Mouse (Mus musculus): ENCODE data around the gene Slamf6.

GRCm38 (mm10) chr1:171940626-171941025, 23.3 kb downstream of the Slamf6 start:
- TF ChIP-seq CTCF (IDR thresholded peaks at IDR 0.05; ENCODE audit: insufficient read depth, low read depth, low read length) (no peak), POLR2A (IDR thresholded peaks at IDR 0.05; ENCODE audit: insufficient read depth, low read depth, low read length) (no peak)
